Comparison of ENCODE assay signal across 22 mouse cellular contexts in the genomic region with DNA sequence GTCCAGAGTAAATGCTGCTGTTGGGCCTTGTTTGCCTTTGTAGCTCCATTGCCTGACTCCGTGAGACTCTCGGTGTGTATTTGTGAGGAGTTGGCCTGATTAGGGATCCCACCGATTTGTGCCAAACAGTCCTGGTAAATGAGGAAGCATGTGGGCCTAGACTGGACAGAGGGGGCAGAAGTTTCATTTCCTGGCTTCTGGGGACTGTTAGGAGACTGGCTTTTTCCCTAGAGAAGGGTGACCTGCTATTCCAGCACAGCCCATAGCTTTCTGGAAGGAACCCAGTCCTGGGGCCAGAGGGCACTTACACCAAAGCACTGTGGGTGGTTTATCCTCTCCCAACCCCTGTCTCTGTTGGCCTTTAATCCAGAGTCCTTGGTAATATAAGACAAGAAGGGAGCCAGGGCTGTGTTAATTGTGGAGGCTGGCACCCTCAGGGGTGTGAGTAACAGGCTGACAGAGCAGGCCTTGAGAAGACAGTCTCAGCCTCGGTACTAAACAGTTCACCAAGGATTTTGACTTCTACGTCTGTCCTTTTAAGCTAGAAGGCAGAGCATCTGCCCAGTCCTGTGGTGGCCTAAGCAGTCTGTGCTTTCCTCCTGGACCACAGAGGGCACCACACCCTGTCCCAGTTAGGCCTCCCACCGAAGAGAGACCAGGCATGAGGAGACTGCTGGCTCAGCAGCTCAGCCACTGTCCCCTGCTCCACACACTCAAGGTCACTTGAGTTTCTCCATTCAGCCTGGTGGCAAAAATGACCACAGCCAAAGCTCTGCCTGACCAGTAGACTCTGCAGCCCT. TPM values are rescaled to one million over a fixed set of nuclear protein-coding genes. Genes with fewer than 3 reads are reported as not detected.
A peak's percentile ranks its signal among the peaks of the same experiment; 100 is the strongest.
DNase-seq lines count a peak whose midpoint lies in the region.
"Had no signal": no experiment of that assay in that cellular context is flagged by ENCODE, and none has a peak within 500 bp of the region (broad histone marks: within the 10 kb centered on the region; RNA-seq: fewer than 3 reads in every experiment).

No protein-coding gene starts in this region.

- no peaks in the 10 kb centered on the region for H3K36me3 ChIP-seq in heart, embryonic 10.5 days
- H3K36me3 ChIP-seq: forebrain, embryonic 10.5 days; G1E; hindbrain, embryonic 10.5 days; limb, embryonic 12.5 days; lung, embryonic 15.5 days; midbrain, embryonic 10.5 days; neural tube, embryonic 12.5 days had no signal

- no peak overlapping the region for H3K4me3 ChIP-seq in heart, embryonic 10.5 days
- H3K4me3 ChIP-seq: forebrain, embryonic 10.5 days; gastrocnemius, adult 2 months; heart, adult 2 months; hindbrain, embryonic 10.5 days; limb, embryonic 12.5 days; lung, embryonic 15.5 days; midbrain, embryonic 10.5 days; neural tube, embryonic 12.5 days had no signal

- H3K27me3 ChIP-seq in heart, embryonic 10.5 days (ENCODE audit: insufficient read depth, poor library complexity, severe bottlenecking): peaks cover 5% of the 10 kb centered on the region; the same call in 1 of the 2 replicates
- H3K27me3 ChIP-seq: neural tube, embryonic 12.5 days had no signal

- peak; percentile 45 for DNase-seq in heart, embryonic 10.5 days (ENCODE audit: low spot score)
- DNase-seq in heart, adult 8-10 months (ENCODE audit: low spot score): no peak
- peak; percentile 41 for DNase-seq in adrenal gland, adult 8-10 months
- peak; percentile 83 to 90 for DNase-seq in kidney, adult 8-10 months
- DNase-seq in kidney, postnatal 36 days: peak; percentile 72 to 86
- no peak for DNase-seq in retina, postnatal 1 day
- DNase-seq in thymus, postnatal 36 days: no peak
- DNase-seq in urinary bladder, postnatal 25 days (ENCODE audit: low spot score): no peak
- DNase-seq: cerebellum, adult 11-12 months; cerebellum, postnatal 36 days; gastrocnemius, adult 2 months; heart, adult 2 months; thymus, adult 18-20 months had no signal

- no peaks in the 10 kb centered on the region for H3K9me3 ChIP-seq in heart, embryonic 10.5 days
- H3K9me3 ChIP-seq: G1E; lung, embryonic 15.5 days; midbrain, embryonic 10.5 days; neural tube, embryonic 12.5 days had no signal

- WGBS in heart, embryonic 10.5 days: 70% methylated on average over 6 of the region's 6 CpGs

- 0 out of 2 replicates have a peak, but pooled peaks cover 3% of the 10 kb centered on the region for H3K4me1 ChIP-seq in heart, embryonic 10.5 days
- H3K4me1 ChIP-seq: lung, embryonic 15.5 days had no signal

- no peak overlapping the region for H3K27ac ChIP-seq in heart, embryonic 10.5 days
- H3K27ac ChIP-seq: forebrain, embryonic 10.5 days; gastrocnemius, adult 2 months; heart, adult 2 months; hindbrain, embryonic 10.5 days; limb, embryonic 12.5 days; liver, embryonic 14.5 days; lung, embryonic 15.5 days; midbrain, embryonic 10.5 days; neural tube, embryonic 12.5 days had no signal

RNA-seq across cellular contexts. Expression of a gene that starts 8.8 kb away (rescaled TPM):
- 0.98 TPM in 1 of 2 replicates, not detected in the other for polyA plus RNA-seq in heart, embryonic 10.5 days (2016; fragmentation: Nextera tagmentation; extraction: Ambion mirVana)
- total RNA-seq in heart, adult 8-10 months (2022): not detected
- total RNA-seq in adrenal gland, adult 8-10 months (2022): under 1 TPM in 1 of 4 experiments, not detected in 3; 0.22 TPM
- total RNA-seq: gastrocnemius, adult 2 months; heart, adult 2 months had no signal
- polyA plus RNA-seq: forebrain, embryonic 10.5 days; limb, embryonic 12.5 days; neural tube, embryonic 12.5 days had no signal

RNA-seq across cellular contexts. Expression of a gene that starts 8.8 kb away (rescaled TPM):
- polyA plus RNA-seq in heart, embryonic 10.5 days (2016; fragmentation: Nextera tagmentation; extraction: Ambion mirVana): 0.06 TPM in 1 of 2 replicates, not detected in the other
- total RNA-seq in heart, adult 8-10 months (2022): not detected
- total RNA-seq in adrenal gland, adult 8-10 months (2022): under 1 TPM in 2 of 4 experiments, not detected in 2; 0.23 to 0.27 TPM
- total RNA-seq: gastrocnemius, adult 2 months; heart, adult 2 months; layer of hippocampus, postnatal 14 days had no signal

Comparison
In these comparisons a context has a peak if more than half of its experiments do, and no peak if none do; other contexts are left out.
1. DNase-seq: peak in heart, embryonic 10.5 days (single experiment), adrenal gland, adult 8-10 months (single experiment), kidney, adult 8-10 months (2 of 2) and kidney, postnatal 36 days (2 of 2); none in heart, adult 8-10 months (single experiment), retina, postnatal 1 day (single experiment), thymus, postnatal 36 days (0 of 2) and urinary bladder, postnatal 25 days (single experiment).